Mouse (Mus musculus) thymus, postnatal 14 days (tissue): ENCODE results near the gene Slc51a.
A peak's percentile ranks its signal among the peaks of the same experiment; 100 is the strongest.

Source experiments
- DNase-seq: peaks from one replicate; pipeline ENCODE4 v3.0.0; 2021

Gene Slc51a

GRCm38 (mm10) chr16:32487234-32488111 lies at the start of gene Slc51a:
Slc51a (minus strand) TSS chr16:32487879.
- DNase-seq, result no peak

- DNase-seq, result no peak
Observed at GRCm38 (mm10) chr16:32535157-32535751, 47.6 kb upstream of the Slc51a start.

GRCm38 (mm10) chr16:32532878-32533826 lies 45.5 kb upstream of the Slc51a start:
- DNase-seq, result no peak

GRCm38 (mm10) chr16:32526906-32527305 lies 39.2 kb upstream of the Slc51a start:
- no peak for DNase-seq

- no peak for DNase-seq
Observed at GRCm38 (mm10) chr16:32524244-32524615, 36.6 kb upstream of the Slc51a start.

GRCm38 (mm10) chr16:32523462-32524243 lies 36.0 kb upstream of the Slc51a start:
- DNase-seq, result no peak

- DNase-seq, result no peak
Observed at GRCm38 (mm10) chr16:32522578-32523194, 35.0 kb upstream of the Slc51a start.

GRCm38 (mm10) chr16:32520372-32520748 lies 32.7 kb upstream of the Slc51a start:
- DNase-seq, result peak; percentile 73

GRCm38 (mm10) chr16:32519656-32520371 lies 32.1 kb upstream of the Slc51a start:
- no peak for DNase-seq

GRCm38 (mm10) chr16:32517785-32518481 lies 30.3 kb upstream of the Slc51a start:
- no peak for DNase-seq

GRCm38 (mm10) chr16:32516006-32516962 lies 28.6 kb upstream of the Slc51a start:
- DNase-seq, result peak; percentile 84

- DNase-seq, result no peak
Observed at GRCm38 (mm10) chr16:32513948-32514347, 26.3 kb upstream of the Slc51a start.

- no peak for DNase-seq
Observed at GRCm38 (mm10) chr16:32513401-32513800, 25.7 kb upstream of the Slc51a start.

- DNase-seq, result no peak
Observed at GRCm38 (mm10) chr16:32512921-32513320, 25.2 kb upstream of the Slc51a start.

GRCm38 (mm10) chr16:32511827-32512490 lies 24.3 kb upstream of the Slc51a start:
- no peak for DNase-seq

GRCm38 (mm10) chr16:32511338-32511734 lies 23.7 kb upstream of the Slc51a start:
- no peak for DNase-seq

- DNase-seq, result no peak
Observed at GRCm38 (mm10) chr16:32510399-32511337, 23.0 kb upstream of the Slc51a start.
